Comparison of ENCODE assay signal across 9 mouse cellular contexts in the genomic region with DNA sequence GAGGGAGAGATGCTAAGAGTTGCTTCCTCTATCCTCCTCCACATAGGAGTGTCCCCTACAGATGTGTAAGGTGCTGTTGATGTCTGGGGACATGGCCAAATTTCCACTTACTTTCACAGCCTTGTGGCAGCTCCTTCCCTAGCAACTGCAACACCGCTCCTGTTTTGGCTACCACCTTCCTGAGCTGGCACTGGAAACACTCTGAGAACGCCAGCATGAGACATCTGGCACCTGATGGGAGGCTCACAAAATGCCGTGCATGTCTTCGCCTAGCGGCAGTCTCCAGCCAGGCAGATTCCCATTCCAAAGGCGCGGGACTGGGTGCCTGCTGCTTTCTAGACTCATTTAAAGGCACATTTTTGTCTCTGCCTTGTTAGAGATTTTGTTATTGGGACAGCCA. TPM values are rescaled to one million over a fixed set of nuclear protein-coding genes. Genes with fewer than 3 reads are reported as not detected.
DNase-seq lines count a peak whose midpoint lies in the region; ATAC-seq and TF ChIP-seq lines count a peak whose summit lies in the region.
"Had no signal": no experiment of that assay in that cellular context is flagged by ENCODE, and none has a peak within 500 bp of the region (broad histone marks: within the 10 kb centered on the region; RNA-seq: fewer than 3 reads in every experiment).

No protein-coding gene starts in this region.

- no peak for DNase-seq in lung, adult 2 months
- DNase-seq in frontal cortex, postnatal 10 days (ENCODE audit: low spot score in 2 of 2) = peak; percentile 51 to 76
- peak; percentile 57 to 72 for DNase-seq in layer of hippocampus, adult 2 months (ENCODE audit: low spot score in 2 of 2)
- DNase-seq in right cerebral cortex, postnatal 25 days = peak; percentile 88
- DNase-seq in adrenal gland, postnatal 25 days = no peak
- no peak for DNase-seq in spleen, postnatal 10 days (ENCODE audit: low spot score in 2 of 2)
- DNase-seq: spleen, adult 18-20 months had no signal

- no peak overlapping the region for H3K4me2 ChIP-seq in lung, embryonic 15.5 days
- no peak overlapping the region for H3K4me2 ChIP-seq in kidney, embryonic 16.5 days (replicated peaks; ENCODE audit: low read depth, low read length)

- H3K27me3 ChIP-seq in lung, embryonic 15.5 days = peaks cover 32% of the 10 kb centered on the region
- no peaks in the 10 kb centered on the region for H3K27me3 ChIP-seq in kidney, embryonic 16.5 days (ENCODE audit: insufficient read depth, low read length)

- WGBS in lung, embryonic 15.5 days = 58% methylated on average over 7 of the region's 7 CpGs
- WGBS in lung, adult 2 months = 45% methylated on average over 7 of the region's 7 CpGs
- 77% methylated on average over 7 of the region's 7 CpGs for WGBS in kidney, embryonic 16.5 days

- no peak overlapping the region for H3K4me3 ChIP-seq in lung, embryonic 15.5 days
- H3K4me3 ChIP-seq in lung, adult 2 months (replicated peaks; ENCODE audit: extremely low read depth, low read depth, low read length) = no peak overlapping the region
- no peak overlapping the region for H3K4me3 ChIP-seq in layer of hippocampus, adult 2 months
- no peak overlapping the region for H3K4me3 ChIP-seq in kidney, embryonic 16.5 days (ENCODE audit: low read length)

- H3K27ac ChIP-seq in lung, embryonic 15.5 days = 0 out of 2 replicates have a peak overlapping the region, but pooled peaks have one; percentile 19
- H3K27ac ChIP-seq in layer of hippocampus, adult 2 months = peak overlapping the region; percentile 33; the same call in 1 of the 2 replicates
- H3K27ac ChIP-seq in kidney, embryonic 16.5 days (ENCODE audit: low read length) = no peak overlapping the region

- H3K4me1 ChIP-seq in lung, embryonic 15.5 days = peaks cover 19% of the 10 kb centered on the region
- peaks cover 18% of the 10 kb centered on the region for H3K4me1 ChIP-seq in lung, adult 2 months (ENCODE audit: control insufficient read depth, insufficient read depth, low read length)
- H3K4me1 ChIP-seq in kidney, embryonic 16.5 days (ENCODE audit: insufficient read depth, low read length) = no peaks in the 10 kb centered on the region

- H3K9me3 ChIP-seq in lung, embryonic 15.5 days = no peaks in the 10 kb centered on the region
- no peaks in the 10 kb centered on the region for H3K9me3 ChIP-seq in kidney, embryonic 16.5 days (ENCODE audit: low read length)

- no peak for ATAC-seq in lung, embryonic 15.5 days (ENCODE audit: borderline replicate concordance, extremely low read depth, low FRiP score, low TSS enrichment)
- ATAC-seq in kidney, embryonic 16.5 days (ENCODE audit: low FRiP score, low TSS enrichment) = no peak

- no peaks in the 10 kb centered on the region for H3K36me3 ChIP-seq in lung, embryonic 15.5 days
- no peaks in the 10 kb centered on the region for H3K36me3 ChIP-seq in kidney, embryonic 16.5 days (ENCODE audit: insufficient read depth, low read length)

- TF ChIP-seq POLR2A in lung, adult 2 months (IDR thresholded peaks at IDR 0.05; ENCODE audit: borderline replicate concordance, extremely low read depth, low read depth, low read length) = no peak

- TF ChIP-seq CTCF in lung, adult 2 months (IDR thresholded peaks at IDR 0.05; ENCODE audit: insufficient read depth, low read length) = no peak
- TF ChIP-seq CTCF in layer of hippocampus, adult 2 months (conservative IDR thresholded peaks at IDR 0.05) = peak; percentile 61

- no peak overlapping the region for H3K9ac ChIP-seq in lung, embryonic 15.5 days
- no peak overlapping the region for H3K9ac ChIP-seq in kidney, embryonic 16.5 days (replicated peaks; ENCODE audit: low read length)

RNA-seq across cellular contexts. Expression of a gene that starts 22.7 kb away (rescaled TPM):
- 7.4 and 8.0 TPM in 2 replicates for polyA plus RNA-seq in lung, embryonic 15.5 days (2015; fragmentation: Nextera tagmentation; extraction: Ambion mirVana)
- 46.1 and 72.9 TPM in 2 replicates for polyA plus RNA-seq in lung, adult 2 months (2012; rRNA removed)
- 100 to 1,000 TPM; 170 to 183 TPM for total RNA-seq in layer of hippocampus, adult 2 months (2021)
- total RNA-seq in adrenal gland, postnatal 25 days (2021) = 111 and 165 TPM in 2 replicates
- 5.3 and 6.7 TPM in 2 replicates for polyA plus RNA-seq in kidney, embryonic 16.5 days (2015; fragmentation: Nextera tagmentation; extraction: Ambion mirVana)

RNA-seq across cellular contexts. Expression of a gene that starts 35.3 kb away (rescaled TPM):
- 38.3 and 40.0 TPM in 2 replicates for polyA plus RNA-seq in lung, embryonic 15.5 days (2015; fragmentation: Nextera tagmentation; extraction: Ambion mirVana)
- 64.9 and 78.0 TPM in 2 replicates for polyA plus RNA-seq in lung, adult 2 months (2012; rRNA removed)
- total RNA-seq in layer of hippocampus, adult 2 months (2021) = 10 to 100 TPM; 33.9 to 35.9 TPM
- 58.5 and 60.1 TPM in 2 replicates for total RNA-seq in adrenal gland, postnatal 25 days (2021)
- 36.2 and 37.4 TPM in 2 replicates for polyA plus RNA-seq in kidney, embryonic 16.5 days (2015; fragmentation: Nextera tagmentation; extraction: Ambion mirVana)

RNA-seq across cellular contexts. Expression of a gene that starts 40.6 kb away (rescaled TPM):
- 1.1 and 1.4 TPM in 2 replicates for polyA plus RNA-seq in lung, embryonic 15.5 days (2015; fragmentation: Nextera tagmentation; extraction: Ambion mirVana)
- 9.0 and 10.2 TPM in 2 replicates for polyA plus RNA-seq in lung, adult 2 months (2012; rRNA removed)
- under 1 TPM; 0.31 to 0.91 TPM for total RNA-seq in layer of hippocampus, adult 2 months (2021)
- 1.6 TPM in 1 of 2 replicates, not detected in the other for total RNA-seq in adrenal gland, postnatal 25 days (2021)
- 0.14 and 0.22 TPM in 2 replicates for polyA plus RNA-seq in kidney, embryonic 16.5 days (2015; fragmentation: Nextera tagmentation; extraction: Ambion mirVana)

Comparison
In these comparisons a context has a peak if more than half of its experiments do, and no peak if none do; other contexts are left out.
1. DNase-seq: peak in frontal cortex, postnatal 10 days (2 of 2), layer of hippocampus, adult 2 months (2 of 2) and right cerebral cortex, postnatal 25 days (single experiment); none in lung, adult 2 months (single experiment), adrenal gland, postnatal 25 days (single experiment) and spleen, postnatal 10 days (0 of 2).